Mouse (Mus musculus): ENCODE measurements around the gene Ttc9.

DNA sequence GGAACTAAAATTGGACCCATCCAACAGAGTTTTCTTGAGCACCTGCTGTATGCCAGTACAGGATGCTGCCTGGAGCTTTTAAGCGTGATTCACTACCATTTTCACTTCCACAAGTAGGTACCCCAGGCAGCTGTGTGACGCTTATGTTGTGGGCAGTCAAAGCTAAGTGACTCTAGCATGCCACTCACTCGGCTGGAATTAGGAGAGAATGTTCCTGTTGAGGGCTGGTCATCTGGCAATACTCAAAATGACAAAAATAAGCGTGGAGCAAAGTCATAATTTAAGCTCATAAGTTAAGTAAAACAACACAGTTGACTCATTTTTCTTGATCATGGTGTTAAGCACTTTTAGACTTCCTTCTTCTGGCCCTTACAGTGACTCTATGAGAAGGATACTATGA is 31.0 kb downstream of the Ttc9 start:
- TF ChIP-seq POLR2A (IDR thresholded peaks at IDR 0.05; ENCODE audit: insufficient read depth, low read depth, low read length) (no peak), CTCF (IDR thresholded peaks at IDR 0.05; ENCODE audit: insufficient read depth, low read depth, low read length) (no peak)
